Mouse (Mus musculus): Measurements from ENCODE around the gene Mindy3. TPM values are rescaled to one million over a fixed set of nuclear protein-coding genes. Genes with fewer than 3 reads are reported as not detected.

Mindy3 gene
- 14.2 and 15.1 TPM in 2 replicates for polyA plus RNA-seq (2015; fragmentation: Nextera tagmentation; extraction: Ambion mirVana)

DNA sequence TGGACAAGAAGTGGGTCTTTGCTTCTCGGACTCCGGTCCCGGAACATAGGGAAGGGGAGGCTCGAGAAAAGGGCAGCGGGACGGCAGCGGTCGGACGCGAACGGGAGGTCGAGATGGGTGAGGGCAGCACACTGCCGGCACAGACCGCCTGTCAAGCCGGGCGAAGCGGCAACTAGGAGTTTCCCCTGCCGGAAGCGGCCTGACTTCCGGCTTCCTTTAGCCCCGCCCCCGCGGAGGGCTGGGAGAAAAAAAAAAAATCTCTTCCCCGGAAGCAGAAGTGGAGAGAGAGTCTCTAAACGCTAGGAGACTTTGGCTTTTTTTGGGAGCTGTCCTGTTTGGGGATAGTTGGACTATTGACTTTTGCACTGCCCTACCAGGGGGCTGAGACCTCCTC is at the start of gene Mindy3:
TSS of gene Mindy3 (minus strand) at position 209 of the 394 bp plus-strand sequence.

DNA sequence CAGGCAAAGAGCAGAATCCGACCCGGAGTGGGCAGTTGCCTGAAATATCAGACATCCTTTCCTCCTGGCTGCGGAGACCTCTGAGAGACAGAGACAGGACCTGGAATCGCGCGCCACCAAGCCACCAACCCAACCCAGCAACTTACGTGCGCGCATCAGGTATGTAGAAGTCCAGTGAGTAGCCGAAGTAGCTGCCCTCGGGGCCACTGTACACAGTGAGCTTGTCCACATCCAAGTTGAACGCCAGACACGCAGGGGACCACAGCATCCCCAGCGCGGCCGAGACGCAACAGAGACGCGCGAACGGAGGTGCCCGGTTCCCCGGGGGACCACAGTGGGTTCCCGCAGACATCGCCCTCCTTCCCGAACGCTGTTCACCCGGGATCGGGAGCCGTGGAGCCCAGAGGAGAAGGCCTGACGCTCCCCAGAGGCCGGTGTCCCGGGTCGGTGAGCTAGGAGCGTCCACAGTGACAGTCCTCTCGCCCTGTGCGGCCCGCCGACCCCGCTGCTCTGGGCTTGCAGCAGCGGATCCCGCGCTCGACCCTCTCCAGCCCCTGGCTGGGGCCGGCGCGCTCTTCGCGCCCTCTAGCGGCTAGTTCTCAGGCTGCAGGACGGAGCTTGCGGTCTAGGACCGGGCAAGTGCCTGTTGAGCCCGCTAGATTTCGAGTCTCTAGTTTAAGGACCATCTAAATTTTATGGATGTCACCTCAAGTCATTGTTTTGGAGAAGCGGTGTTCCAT is 117.7 kb downstream of the Mindy3 start, which contains the start of gene Itga8:
TSS of gene Itga8 (minus strand) at position 492 of the 740 bp plus-strand sequence.

Other genes with a start within 250 kb of the Mindy3 start
- gene Itga8, start 117.5 kb downstream of the Mindy3 start, polyA plus RNA-seq (2015; fragmentation: Nextera tagmentation; extraction: Ambion mirVana), result 3.1 and 3.7 TPM in 2 replicates